Mouse (Mus musculus) midbrain, postnatal 0 days (tissue): ENCODE measurements at regions not wholly inside any gene's neighbourhood (a gene's known extent, or its start where the extent isn't known, plus 50 kb on each side); places are given as distances from the start of the nearest gene placed in this dataset.

Experiments
- ATAC-seq: fragments of 200-750 bp; cut with Nextera tagmentation; 2 replicates; pipeline ENCODE4 v1.8.0; 2017; ENCODE audit warnings: moderate number of reproducible peaks, mild to moderate bottlenecking, moderate TSS enrichment, moderate library complexity; ENCODE audit not compliant: low FRiP score
- DNase-seq: peaks from one replicate; pipeline ENCODE4 v3.0.0-alpha.2; 2015; ENCODE audit warnings: low spot score
- H3K27ac ChIP-seq: fragments of 300-500 bp; sonication (generic); 2 replicates; pipeline ENCODE4 v1.5.1; 2014; ENCODE audit warnings: low read depth, mild to moderate bottlenecking, low read length, mixed read lengths
- H3K27me3 ChIP-seq: fragments of 300-500 bp; sonication (generic); 2 replicates; pipeline ENCODE4 v1.6.1; 2014; ENCODE audit warnings: low read length, control low read depth, mixed read lengths; ENCODE audit not compliant: insufficient read depth
- H3K36me3 ChIP-seq: fragments of 300-500 bp; sonication (generic); 2 replicates; pipeline ENCODE4 v1.6.1; 2014; ENCODE audit warnings: low read length, control low read depth, mixed read lengths; ENCODE audit not compliant: insufficient read depth
- H3K4me1 ChIP-seq: fragments of 300-500 bp; sonication (generic); 2 replicates; pipeline ENCODE4 v1.6.1; 2014; ENCODE audit warnings: mild to moderate bottlenecking, control low read depth, antibody characterized with exemption, low read length, mixed read lengths; ENCODE audit not compliant: insufficient read depth
- H3K4me2 ChIP-seq: fragments of 300-500 bp; sonication (generic); 2 replicates; pipeline ENCODE4 v1.6.1; 2014; ENCODE audit warnings: low read depth, mild to moderate bottlenecking, low read length, mixed read lengths; ENCODE audit not compliant: poor library complexity, severe bottlenecking
- H3K4me3 ChIP-seq: fragments of 300-500 bp; sonication (generic); 2 replicates; pipeline ENCODE4 v1.5.1; 2014; ENCODE audit warnings: low read depth, mild to moderate bottlenecking, low read length, moderate library complexity
- H3K9ac ChIP-seq: fragments of 300-500 bp; sonication (generic); replicated peaks from 2 replicates; pipeline ENCODE4 v1.6.1; 2014; ENCODE audit warnings: mild to moderate bottlenecking, low read length, moderate library complexity, mixed read lengths; ENCODE audit not compliant: poor library complexity, severe bottlenecking
- H3K9me3 ChIP-seq: fragments of 300-500 bp; sonication (generic); 2 replicates; pipeline ENCODE4 v1.6.1; 2016; ENCODE audit warnings: low read length, control low read depth
- CTCF ChIP-seq: IDR thresholded peaks from 2 replicates; pipeline ENCODE4 v1.5.1; 2016; ENCODE audit warnings: antibody characterized with exemption, mild to moderate bottlenecking
- WGBS: fragments of 180-500 bp; shearing (Covaris S2); extraction: QIAGEN DNeasy Blood & Tissue Kit; methylation state at CpG from one replicate; pipeline ENCODE4 v1.1.7; 2014; 5-methylcytosine and 5-hydroxymethylcytosine counted together

DNA sequence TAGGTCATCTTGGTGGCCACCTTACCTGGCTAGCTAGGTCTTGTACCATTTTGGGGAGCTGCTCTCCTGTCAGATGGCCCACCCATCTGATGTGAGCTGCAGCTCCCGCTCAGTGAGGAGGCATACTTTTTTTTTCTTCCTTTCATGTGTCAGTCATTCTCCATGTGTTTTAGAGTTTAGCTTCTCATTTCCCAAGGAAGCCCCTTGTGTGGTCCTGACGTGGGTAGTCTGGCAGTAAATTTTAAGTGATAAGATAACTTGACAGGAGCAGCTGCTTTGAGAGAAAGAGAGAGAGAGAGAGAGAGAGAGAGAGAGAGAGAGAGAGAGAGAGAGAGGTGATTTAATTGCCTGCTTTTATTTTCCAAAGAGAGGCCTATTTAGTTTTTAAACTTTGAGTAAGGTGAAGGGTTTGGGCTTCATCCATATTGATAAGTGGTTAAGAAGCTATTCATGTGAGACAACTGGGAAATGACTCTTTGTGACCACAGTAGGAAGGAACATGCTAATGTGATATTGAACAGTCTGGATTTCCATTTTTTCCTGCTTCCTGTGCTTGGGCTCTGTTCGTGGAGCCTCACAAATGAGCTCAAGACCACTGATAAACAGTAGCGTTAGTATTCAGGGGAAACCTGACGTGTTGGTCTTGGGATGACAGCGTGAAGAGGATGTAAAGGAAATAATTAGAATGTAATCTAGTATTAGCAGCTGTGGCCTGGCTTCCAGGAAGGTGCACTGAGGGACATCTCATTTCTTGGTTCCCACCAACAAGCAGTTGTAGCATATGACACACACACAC is 92.1 kb downstream of the Dact1 start:
- Histone ChIP-seq H3K4me1 (peaks cover 2% of the 10 kb centered on the region; the same call in 1 of the 2 replicates), H3K36me3 (no peaks in the 10 kb centered on the region), H3K9me3 (no peaks in the 10 kb centered on the region), H3K4me2 (no peak overlapping the region), H3K27ac (no peak overlapping the region), H3K4me3 (no peak overlapping the region), H3K9ac (no peak overlapping the region), H3K27me3 (no peaks in the 10 kb centered on the region)
- TF ChIP-seq CTCF, result no peak
- WGBS, result 28% methylated on average over 6 of the region's 6 CpGs
- ATAC-seq, result no peak
- DNase-seq, result no peak

DNA sequence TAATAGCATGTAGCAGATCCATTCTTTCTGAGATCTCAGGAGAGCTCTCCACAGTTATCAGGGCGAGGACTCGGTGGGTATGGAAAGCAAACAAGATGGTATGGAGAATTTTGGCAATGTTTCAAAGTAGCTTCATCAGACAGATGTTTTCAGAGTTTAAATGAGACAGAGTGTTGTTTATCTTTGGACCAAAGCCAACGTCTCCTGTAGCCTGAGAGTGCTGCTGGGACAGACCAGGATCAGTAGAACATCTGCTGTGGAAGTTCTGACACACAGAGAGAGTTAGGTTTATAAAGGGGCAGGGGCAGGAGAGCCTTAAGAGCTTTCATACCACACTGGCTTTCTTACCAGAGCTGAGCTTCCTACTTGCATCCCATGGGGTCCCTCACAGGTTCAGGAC is 97.6 kb downstream of the Dact1 start:
- DNase-seq (no peak), ATAC-seq (no peak)
- no peaks in the 10 kb centered on the region for H3K36me3 ChIP-seq
- H3K9ac ChIP-seq, result no peak overlapping the region
- no peak for TF ChIP-seq CTCF
- no peaks in the 10 kb centered on the region for H3K27me3 ChIP-seq
- H3K27ac ChIP-seq, result no peak overlapping the region
- H3K9me3 ChIP-seq, result no peaks in the 10 kb centered on the region
- no peaks in the 10 kb centered on the region for H3K4me1 ChIP-seq
- 66% methylated on average over 3 of the region's 3 CpGs for WGBS
- H3K4me2 ChIP-seq, result no peak overlapping the region
- no peak overlapping the region for H3K4me3 ChIP-seq

- ATAC-seq (no peak), DNase-seq (no peak)
- Histone ChIP-seq H3K36me3 (no peaks in the 10 kb centered on the region), H3K27me3 (no peaks in the 10 kb centered on the region), H3K9ac (no peak overlapping the region), H3K27ac (no peak overlapping the region), H3K4me3 (no peak overlapping the region), H3K4me2 (no peak overlapping the region), H3K4me1 (no peaks in the 10 kb centered on the region), H3K9me3 (no peaks in the 10 kb centered on the region)
- TF ChIP-seq CTCF, result no peak
- 70% methylated on average over 3 of the region's 3 CpGs for WGBS
These were observed 98.8 kb downstream of the Dact1 start for GRCm38 (mm10) chr12:71408396-71409050.

GRCm38 (mm10) chr12:71412331-71412730 is 102.6 kb downstream of the Dact1 start:
- H3K4me1 ChIP-seq, result no peaks in the 10 kb centered on the region
- H3K9ac ChIP-seq, result no peak overlapping the region
- ATAC-seq (no peak), DNase-seq (no peak)
- H3K36me3 ChIP-seq, result no peaks in the 10 kb centered on the region
- H3K4me2 ChIP-seq, result no peak overlapping the region
- WGBS, result 86% methylated on average over 3 of the region's 3 CpGs
- H3K4me3 ChIP-seq, result no peak overlapping the region
- no peak overlapping the region for H3K27ac ChIP-seq
- no peak for TF ChIP-seq CTCF
- H3K9me3 ChIP-seq, result no peaks in the 10 kb centered on the region
- H3K27me3 ChIP-seq, result no peaks in the 10 kb centered on the region

GRCm38 (mm10) chr12:71416968-71417367 is 107.3 kb downstream of the Dact1 start:
- DNase-seq, result no peak
- Histone ChIP-seq H3K4me2 (no peak overlapping the region), H3K4me1 (no peaks in the 10 kb centered on the region), H3K27ac (no peak overlapping the region), H3K36me3 (no peaks in the 10 kb centered on the region), H3K9me3 (no peaks in the 10 kb centered on the region), H3K27me3 (no peaks in the 10 kb centered on the region), H3K4me3 (no peak overlapping the region), H3K9ac (no peak overlapping the region)
- no peak for ATAC-seq
- no peak for TF ChIP-seq CTCF
- WGBS, result 68% methylated on average over 2 of the region's 2 CpGs

DNA sequence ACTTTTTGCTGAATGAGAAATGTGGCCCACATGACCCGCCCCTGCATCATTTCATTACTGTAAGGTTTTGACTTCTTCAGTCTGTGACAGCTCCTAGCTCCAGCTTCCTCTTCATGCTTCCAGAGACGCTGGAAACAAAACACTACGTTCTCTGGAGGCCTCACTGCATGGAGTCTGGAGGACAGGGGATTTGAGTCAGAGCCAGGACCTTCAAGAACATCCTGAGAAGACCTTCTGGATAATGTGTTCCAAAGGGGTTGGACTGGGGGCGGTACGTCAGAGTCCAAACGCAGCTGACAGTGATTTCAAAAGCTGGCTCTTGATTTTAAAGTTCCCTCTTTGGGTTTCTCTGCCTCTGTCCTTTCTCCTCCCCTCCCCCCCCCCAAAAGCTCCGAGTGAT is 108.5 kb downstream of the Dact1 start:
- H3K9me3 ChIP-seq, result no peaks in the 10 kb centered on the region
- H3K36me3 ChIP-seq, result no peaks in the 10 kb centered on the region
- no peak for DNase-seq
- ATAC-seq, result no peak
- H3K27ac ChIP-seq, result no peak overlapping the region
- H3K9ac ChIP-seq, result no peak overlapping the region
- no peak for TF ChIP-seq CTCF
- no peaks in the 10 kb centered on the region for H3K4me1 ChIP-seq
- no peak overlapping the region for H3K4me2 ChIP-seq
- 75% methylated on average over 7 of the region's 7 CpGs for WGBS
- H3K4me3 ChIP-seq, result no peak overlapping the region
- no peaks in the 10 kb centered on the region for H3K27me3 ChIP-seq
